Mouse (Mus musculus) embryo, embryonic 10.5 days (tissue): ENCODE data around the gene Chd6.
A peak's percentile ranks its signal among the peaks of the same experiment; 100 is the strongest.

Experiments used
- DNase-seq: peaks from one replicate; pipeline ENCODE4 v3.0.0-alpha.2; 2015; ENCODE audit warnings: low spot score

The Chd6 gene

GRCm38 (mm10) chr2:161066097-161066759, 42.6 kb downstream of the Chd6 start:
- no peak for DNase-seq

GRCm38 (mm10) chr2:161065594-161065993, 43.3 kb downstream of the Chd6 start:
- DNase-seq = no peak

- DNase-seq = no peak
Measured at GRCm38 (mm10) chr2:161064836-161065235, 44.0 kb downstream of the Chd6 start.

GRCm38 (mm10) chr2:161058841-161059240, 50.0 kb downstream of the Chd6 start:
- no peak for DNase-seq

GRCm38 (mm10) chr2:161053765-161054164, 55.1 kb downstream of the Chd6 start:
- no peak for DNase-seq

- no peak for DNase-seq
Measured at GRCm38 (mm10) chr2:161052175-161052574, 56.7 kb downstream of the Chd6 start.

- DNase-seq = no peak
Measured at GRCm38 (mm10) chr2:161049426-161049825, 59.4 kb downstream of the Chd6 start.

GRCm38 (mm10) chr2:161044492-161045201, 64.2 kb downstream of the Chd6 start:
- no peak for DNase-seq

GRCm38 (mm10) chr2:161042874-161043273, 66.0 kb downstream of the Chd6 start:
- DNase-seq = no peak

- no peak for DNase-seq
Measured at GRCm38 (mm10) chr2:161040743-161041142, 68.1 kb downstream of the Chd6 start.

GRCm38 (mm10) chr2:161037766-161038165, 71.1 kb downstream of the Chd6 start:
- no peak for DNase-seq

GRCm38 (mm10) chr2:161033141-161033540, 75.7 kb downstream of the Chd6 start:
- DNase-seq = no peak

GRCm38 (mm10) chr2:161032394-161032793, 76.5 kb downstream of the Chd6 start:
- DNase-seq = no peak

- DNase-seq = no peak
Measured at GRCm38 (mm10) chr2:161024606-161025005, 84.3 kb downstream of the Chd6 start.

GRCm38 (mm10) chr2:161017913-161018312, 91.0 kb downstream of the Chd6 start:
- DNase-seq = no peak

- no peak for DNase-seq
Measured at GRCm38 (mm10) chr2:161012577-161013251, 96.2 kb downstream of the Chd6 start.

GRCm38 (mm10) chr2:161004338-161004737, 104.5 kb downstream of the Chd6 start:
- DNase-seq = no peak

GRCm38 (mm10) chr2:160996987-160997763, 111.7 kb downstream of the Chd6 start:
- no peak for DNase-seq

GRCm38 (mm10) chr2:160994181-160994580, 114.7 kb downstream of the Chd6 start:
- no peak for DNase-seq

GRCm38 (mm10) chr2:160992465-160992864, 116.4 kb downstream of the Chd6 start:
- no peak for DNase-seq

- peak; percentile 7 for DNase-seq
Measured at GRCm38 (mm10) chr2:160990339-160991070, 118.4 kb downstream of the Chd6 start.

- no peak for DNase-seq
Measured at GRCm38 (mm10) chr2:160987503-160987902, 121.4 kb downstream of the Chd6 start.
